Mouse (Mus musculus) G1E (cell line): ENCODE data around the gene Prickle1. TPM values are rescaled to one million over a fixed set of nuclear protein-coding genes. Genes with fewer than 3 reads are reported as not detected.

Source experiments
- ATAC-seq: 2 replicates; pipeline ENCODE4 v1.8.0; 2016; ENCODE audit warnings: mild to moderate bottlenecking; ENCODE audit not compliant: insufficient number of reproducible peaks, poor library complexity, low FRiP score, severe bottlenecking; ENCODE audit errors: extremely low read depth
- DNase-seq: peaks from one replicate; pipeline ENCODE4 v3.0.0; 2012; ENCODE audit warnings: low spot score
- H3K27me3 ChIP-seq: 2 replicates; pipeline ENCODE4 v1.6.1; 2012; ENCODE audit warnings: mild to moderate bottlenecking, low read length, inconsistent platforms; ENCODE audit not compliant: insufficient read depth
- H3K36me3 ChIP-seq: replicated peaks from 2 replicates; pipeline ENCODE3; 2012; ENCODE audit warnings: mild to moderate bottlenecking, inconsistent platforms
- H3K4me1 ChIP-seq: 2 replicates; pipeline ENCODE4 v1.6.1; 2012; ENCODE audit warnings: low read depth, low read length, inconsistent platforms, mixed read lengths; ENCODE audit not compliant: insufficient read depth
- H3K4me3 ChIP-seq: 2 replicates; pipeline ENCODE4 v1.5.1; 2012; ENCODE audit warnings: low read depth, mild to moderate bottlenecking, inconsistent platforms, low read length, moderate library complexity, mixed read lengths
- H3K9me3 ChIP-seq: replicated peaks from 2 replicates; pipeline ENCODE4 v1.6.1; 2012; ENCODE audit warnings: inconsistent platforms
- CTCF ChIP-seq: IDR thresholded peaks from 2 replicates; pipeline ENCODE4 v1.5.1; 2012; ENCODE audit warnings: low read depth, low read length, inconsistent platforms, mixed read lengths
- GATA1 ChIP-seq: IDR thresholded peaks from 2 replicates; pipeline ENCODE4 v1.6.1; 2012; ENCODE audit warnings: borderline replicate concordance, low read length, inconsistent platforms, mixed read lengths
- GATA2 ChIP-seq: IDR thresholded peaks from 2 replicates; pipeline ENCODE4 v1.6.1; 2012; ENCODE audit warnings: low read depth, low read length, inconsistent platforms, borderline replicate concordance
- POLR2AphosphoS5 ChIP-seq: IDR thresholded peaks from 2 replicates; pipeline ENCODE4 v1.6.1; 2012; ENCODE audit warnings: low read depth, low read length, inconsistent platforms; ENCODE audit not compliant: insufficient replicate concordance
- TAL1 ChIP-seq: conservative IDR thresholded peaks from 2 replicates; pipeline ENCODE4 v1.6.1; 2012; ENCODE audit warnings: low read depth, low read length, inconsistent platforms, mixed read lengths
- polyA plus RNA-seq: library from polyadenylated mRNA; stranded (reverse); fragments of >175 nt; gene quantifications from 2 replicates; pipeline ENCODE4 v1.2.3, GENCODE M21; 2012
- total RNA-seq, 2 experiments: library from RNA; stranded (forward) in 1 of 2; stranded (reverse) in 1 of 2; fragments of 200-1000 nt in 1 of 2; fragments of >200 nt in 1 of 2; fragmentation: Nextera tagmentation in 1 of 2; gene quantifications; 2 replicates each; pipeline ENCODE4 v1.2.3; 2014 to 2017

Gene Prickle1
- total and polyA plus RNA-seq, 3 experiments: under 0.01 TPM; not detected in 2

DNA sequence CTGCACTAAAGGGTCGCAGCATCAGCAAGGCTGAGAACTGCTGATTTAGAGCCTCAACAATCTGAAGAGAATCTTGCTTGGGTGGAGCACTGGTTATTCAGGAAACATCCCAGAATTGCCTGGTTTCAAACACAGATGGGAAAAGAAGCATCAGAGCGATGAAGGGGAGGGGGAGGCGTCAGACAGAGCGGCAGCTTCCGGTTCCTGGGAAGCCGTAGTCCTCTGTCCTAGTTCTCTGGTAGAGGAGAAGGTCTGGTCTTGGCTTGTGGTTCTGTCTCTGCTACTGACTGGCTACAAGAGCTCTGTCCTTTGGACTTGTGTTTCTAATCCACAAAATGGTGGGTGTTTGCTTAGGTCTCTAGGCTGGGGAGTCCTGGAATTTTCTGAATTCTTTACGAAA is 57.9 kb downstream of the Prickle1 start:
- Histone ChIP-seq H3K4me3 (no peak overlapping the region), H3K9me3 (peaks cover 36% of the 10 kb centered on the region), H3K36me3 (no peaks in the 10 kb centered on the region), H3K4me1 (no peaks in the 10 kb centered on the region), H3K27me3 (no peaks in the 10 kb centered on the region; the same call in 1 of the 2 replicates)
- DNase-seq: no peak
- no peak for TF ChIP-seq GATA2
- no peak for TF ChIP-seq TAL1
- no peak for TF ChIP-seq CTCF
- TF ChIP-seq GATA1: no peak
- TF ChIP-seq POLR2AphosphoS5: no peak
- ATAC-seq: no peak

GRCm38 (mm10) chr15:93536191-93536590 is 59.5 kb downstream of the Prickle1 start:
- no peak for DNase-seq
- Histone ChIP-seq H3K4me1 (no peaks in the 10 kb centered on the region), H3K27me3 (no peaks in the 10 kb centered on the region; the same call in 1 of the 2 replicates), H3K4me3 (no peak overlapping the region), H3K36me3 (no peaks in the 10 kb centered on the region), H3K9me3 (peaks cover 36% of the 10 kb centered on the region)
- TF ChIP-seq POLR2AphosphoS5: no peak
- TF ChIP-seq GATA1: no peak
- ATAC-seq: no peak

DNA sequence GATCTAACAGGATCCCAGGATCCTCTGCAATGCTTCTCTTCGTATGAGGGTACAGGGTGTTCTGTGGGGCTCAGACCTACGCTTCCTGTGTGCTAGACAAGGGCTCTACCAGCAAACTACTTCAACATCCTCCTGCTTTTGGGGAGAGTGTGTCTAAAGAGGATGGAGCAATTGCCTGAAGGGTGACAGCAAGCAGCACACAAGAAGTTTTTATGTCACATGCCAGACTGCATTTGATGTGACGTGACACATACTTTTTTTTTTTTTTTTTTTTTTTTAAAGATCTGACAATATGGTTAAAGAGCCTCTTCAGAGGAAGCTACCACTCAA is 65.0 kb downstream of the Prickle1 start:
- TF ChIP-seq POLR2AphosphoS5: no peak
- no peak for TF ChIP-seq GATA2
- TF ChIP-seq CTCF: no peak
- no peak for TF ChIP-seq TAL1
- TF ChIP-seq GATA1: no peak
- H3K4me1 ChIP-seq: no peaks in the 10 kb centered on the region
- no peaks in the 10 kb centered on the region for H3K27me3 ChIP-seq
- ATAC-seq (no peak), DNase-seq (no peak)
- peaks cover 21% of the 10 kb centered on the region for H3K9me3 ChIP-seq
- no peaks in the 10 kb centered on the region for H3K36me3 ChIP-seq
- no peak overlapping the region for H3K4me3 ChIP-seq

DNA sequence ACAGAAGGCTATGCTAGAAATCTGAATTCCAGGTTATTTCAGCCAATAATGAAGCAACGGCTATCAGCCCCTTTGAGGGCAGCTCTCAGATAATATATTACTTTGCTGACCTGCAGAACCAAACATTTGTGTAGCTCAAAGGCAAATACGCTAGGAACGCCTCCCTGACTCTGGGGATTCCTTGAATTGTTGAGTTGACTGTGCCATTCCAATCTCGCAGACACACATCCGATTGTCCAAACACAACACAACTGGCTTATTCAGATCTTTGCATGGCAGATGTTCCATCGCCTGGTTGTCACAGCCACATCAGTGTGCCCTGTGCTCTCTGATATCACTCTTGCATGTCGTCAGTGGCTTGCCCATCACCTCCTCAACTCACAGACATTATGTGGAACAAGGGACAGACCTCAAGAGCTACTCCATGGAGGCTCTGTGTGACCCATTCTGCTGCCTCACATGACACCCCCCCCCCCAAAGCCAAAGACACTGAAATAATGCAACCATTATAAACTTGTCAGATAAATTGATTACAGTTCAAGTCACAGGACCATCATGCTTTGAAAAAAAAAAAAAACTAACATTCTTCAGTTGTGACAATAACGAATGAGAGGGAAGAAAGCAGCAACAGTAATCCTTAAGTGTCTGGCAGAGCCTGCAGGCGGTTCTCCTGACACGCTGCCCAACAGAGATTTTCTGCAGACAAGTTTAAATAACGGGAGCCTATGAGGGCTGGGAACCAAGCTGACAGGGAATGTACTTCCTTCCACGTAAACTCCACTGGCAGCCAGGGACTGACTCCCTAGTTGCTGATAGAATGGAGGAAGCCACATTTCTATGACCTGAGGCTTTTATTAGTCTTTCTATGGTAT is 65.6 kb downstream of the Prickle1 start:
- ATAC-seq (no peak), DNase-seq (no peak)
- H3K27me3 ChIP-seq: no peaks in the 10 kb centered on the region
- TF ChIP-seq POLR2AphosphoS5 (no peak), TAL1 (no peak), GATA2 (no peak), GATA1 (no peak)
- H3K4me1 ChIP-seq: no peaks in the 10 kb centered on the region
- peaks cover 24% of the 10 kb centered on the region for H3K9me3 ChIP-seq
- no peaks in the 10 kb centered on the region for H3K36me3 ChIP-seq
- H3K4me3 ChIP-seq: no peak overlapping the region

- ATAC-seq (no peak), DNase-seq (no peak)
- no peaks in the 10 kb centered on the region for H3K36me3 ChIP-seq
- no peaks in the 10 kb centered on the region for H3K4me1 ChIP-seq
- H3K27me3 ChIP-seq: no peaks in the 10 kb centered on the region
- peaks cover 18% of the 10 kb centered on the region for H3K9me3 ChIP-seq
- no peak for TF ChIP-seq GATA1
- no peak for TF ChIP-seq CTCF
- no peak for TF ChIP-seq GATA2
- no peak for TF ChIP-seq POLR2AphosphoS5
- TF ChIP-seq TAL1: no peak
- no peak overlapping the region for H3K4me3 ChIP-seq
Measured at GRCm38 (mm10) chr15:93525305-93525917, 70.3 kb downstream of the Prickle1 start.

DNA sequence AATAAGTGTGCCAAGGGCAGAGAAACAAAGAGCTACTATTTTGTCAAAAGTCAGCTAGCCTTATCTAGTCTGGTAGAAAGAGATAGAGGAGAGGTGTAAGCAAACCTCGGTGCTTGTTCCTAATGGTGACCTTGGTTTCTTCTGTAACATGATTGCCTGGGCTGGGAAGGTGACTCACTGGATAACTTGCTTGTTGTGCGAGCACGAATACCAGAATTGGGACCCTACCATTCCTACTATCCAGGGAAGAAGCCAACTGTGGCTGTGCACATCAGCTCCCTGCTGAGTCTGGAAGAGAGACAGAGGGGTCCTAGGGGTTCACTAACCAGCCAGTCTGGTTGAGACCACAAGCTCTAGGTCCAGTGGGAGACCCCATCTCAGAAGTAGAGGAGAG is 73.9 kb downstream of the Prickle1 start:
- H3K27me3 ChIP-seq: no peaks in the 10 kb centered on the region
- TF ChIP-seq CTCF (no peak), GATA2 (no peak), TAL1 (no peak), GATA1 (no peak), POLR2AphosphoS5 (no peak)
- DNase-seq (no peak), ATAC-seq (no peak)
- H3K4me3 ChIP-seq: no peak overlapping the region
- H3K4me1 ChIP-seq: no peaks in the 10 kb centered on the region
- peaks cover 25% of the 10 kb centered on the region for H3K9me3 ChIP-seq
- H3K36me3 ChIP-seq: no peaks in the 10 kb centered on the region
